Mouse (Mus musculus) layer of hippocampus, adult 18-20 months (tissue): ENCODE data around the gene Art3. TPM values are rescaled to one million over a fixed set of nuclear protein-coding genes. Genes with fewer than 3 reads are reported as not detected.
"Not testable (repeated sequence)": the region's sequence is repeated elsewhere in the genome, so short reads cannot be mapped to it uniquely, and the experiment has no call there.

Experiments
- DNase-seq, 2 experiments: peaks; one replicate each; pipeline ENCODE4 v3.0.0; 2022; ENCODE audit warnings: low spot score in 2 of 2
- total RNA-seq, 2 experiments: library from RNA; stranded (reverse); gene quantifications; 2 replicates each; pipeline ENCODE4 v1.2.3; 2021

Gene Art3
- total RNA-seq, 2 experiments from 2014 or later, result 2.2 to 4.2 TPM

- peak in 1 of 2 experiments; percentile 14 for DNase-seq
Observed at GRCm38 (mm10) chr5:92332359-92332840, 773 bp downstream of the Art3 start.

- DNase-seq, result no peak
Observed at GRCm38 (mm10) chr5:92336743-92337142, 5.1 kb downstream of the Art3 start.

- no peak for DNase-seq
Observed at GRCm38 (mm10) chr5:92340606-92341005, 9.0 kb downstream of the Art3 start.

- no peak for DNase-seq
Observed at GRCm38 (mm10) chr5:92345006-92345405, 13.4 kb downstream of the Art3 start.

GRCm38 (mm10) chr5:92348794-92349413, 17.3 kb downstream of the Art3 start, which contains the start of gene Cxcl10:
Gene Cxcl10 (minus strand): TSS chr5:92348889.
- DNase-seq, result peak in 1 of 2 experiments; percentile 33

GRCm38 (mm10) chr5:92349731-92350130, 18.1 kb downstream of the Art3 start:
- no peak for DNase-seq

GRCm38 (mm10) chr5:92352716-92353115, 21.1 kb downstream of the Art3 start:
- not testable (repeated sequence) for DNase-seq

GRCm38 (mm10) chr5:92353517-92353916, 21.9 kb downstream of the Art3 start:
- DNase-seq, result no peak

- no peak for DNase-seq
Observed at GRCm38 (mm10) chr5:92358033-92358432, 26.4 kb downstream of the Art3 start.

- no peak for DNase-seq
Observed at GRCm38 (mm10) chr5:92358767-92359455, 27.3 kb downstream of the Art3 start.

- DNase-seq, result no peak
Observed at GRCm38 (mm10) chr5:92363179-92363578, 31.6 kb downstream of the Art3 start.

GRCm38 (mm10) chr5:92364011-92364410, 32.4 kb downstream of the Art3 start:
- DNase-seq, result no peak

GRCm38 (mm10) chr5:92365146-92365705, 33.6 kb downstream of the Art3 start:
- DNase-seq, result no peak

- DNase-seq, result no peak
Observed at GRCm38 (mm10) chr5:92366565-92366964, 34.9 kb downstream of the Art3 start.

GRCm38 (mm10) chr5:92368392-92368791, 36.8 kb downstream of the Art3 start:
- no peak for DNase-seq

GRCm38 (mm10) chr5:92369151-92369994, 37.7 kb downstream of the Art3 start:
- DNase-seq, result peak; percentile 38 to 66

GRCm38 (mm10) chr5:92370392-92370791, 38.8 kb downstream of the Art3 start:
- no peak for DNase-seq

GRCm38 (mm10) chr5:92370891-92371290, 39.3 kb downstream of the Art3 start:
- DNase-seq, result no peak

GRCm38 (mm10) chr5:92371361-92371976, 39.8 kb downstream of the Art3 start:
- no peak for DNase-seq

GRCm38 (mm10) chr5:92372605-92373004, 41.0 kb downstream of the Art3 start:
- DNase-seq, result no peak

GRCm38 (mm10) chr5:92374721-92375142, 43.1 kb downstream of the Art3 start:
- no peak for DNase-seq
